Mouse (Mus musculus): ENCODE data around the gene Snrpd2. TPM values are rescaled to one million over a fixed set of nuclear protein-coding genes. Genes with fewer than 3 reads are reported as not detected.

Gene Snrpd2
- polyA plus RNA-seq (2015; fragmentation: Nextera tagmentation; extraction: Ambion mirVana), result 140 and 154 TPM in 2 replicates

DNA sequence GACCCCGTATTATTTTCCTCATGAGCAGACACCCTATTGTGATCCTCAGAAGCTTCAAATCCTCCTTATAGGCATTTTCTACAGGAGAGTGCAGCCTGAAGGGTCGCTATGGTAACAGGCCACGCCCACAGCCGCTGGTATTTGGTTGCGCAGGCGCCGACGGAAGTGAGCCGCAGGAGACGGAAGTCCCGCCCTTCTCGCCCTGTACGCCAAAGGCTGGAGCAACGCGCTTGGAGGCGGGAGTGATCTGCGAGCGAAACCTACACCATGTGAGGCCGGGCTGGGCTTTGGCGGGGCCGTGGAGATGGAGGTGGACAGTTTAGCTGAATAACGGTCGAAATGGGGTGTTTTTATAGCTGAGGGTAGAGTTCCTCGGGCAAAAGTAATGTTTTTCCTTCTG, at the start of gene Snrpd2:
TSS of gene Snrpd2 (plus strand) at position 97 of the 400 bp plus-strand sequence.
- peak within 1 kb of the TSS; percentile 82 for H3K27ac ChIP-seq
- peaks cover 22% of the 10 kb centered on the region for H3K4me1 ChIP-seq
- WGBS, result under 1% methylated on average over 24 of the region's 24 CpGs
- H3K9me3 ChIP-seq, result no peaks in the 10 kb centered on the region
- peak within 1 kb of the TSS; percentile 81 for H3K4me2 ChIP-seq
- H3K9ac ChIP-seq, result peak within 1 kb of the TSS; percentile 67
- H3K4me3 ChIP-seq, result peak within 1 kb of the TSS; percentile 75
- no peaks in the 10 kb centered on the region for H3K27me3 ChIP-seq
- peak; percentile 93 for ATAC-seq (ENCODE audit: borderline replicate concordance, extremely low read depth, low FRiP score, low TSS enrichment)
- peaks cover 28% of the 10 kb centered on the region for H3K36me3 ChIP-seq

GRCm38 (mm10) chr7:19100290-19100689, 49.2 kb upstream of the Snrpd2 start:
- peaks cover 25% of the 10 kb centered on the region for H3K4me1 ChIP-seq
- no peak overlapping the region for H3K4me3 ChIP-seq
- no peak overlapping the region for H3K27ac ChIP-seq
- peaks cover 10% of the 10 kb centered on the region for H3K36me3 ChIP-seq
- no peak overlapping the region for H3K9ac ChIP-seq
- H3K4me2 ChIP-seq, result no peak overlapping the region
- 63% methylated on average over 1 of the region's 1 CpGs for WGBS
- ATAC-seq (ENCODE audit: borderline replicate concordance, extremely low read depth, low FRiP score, low TSS enrichment), result no peak
- H3K9me3 ChIP-seq, result no peaks in the 10 kb centered on the region
- H3K27me3 ChIP-seq, result no peaks in the 10 kb centered on the region

DNA sequence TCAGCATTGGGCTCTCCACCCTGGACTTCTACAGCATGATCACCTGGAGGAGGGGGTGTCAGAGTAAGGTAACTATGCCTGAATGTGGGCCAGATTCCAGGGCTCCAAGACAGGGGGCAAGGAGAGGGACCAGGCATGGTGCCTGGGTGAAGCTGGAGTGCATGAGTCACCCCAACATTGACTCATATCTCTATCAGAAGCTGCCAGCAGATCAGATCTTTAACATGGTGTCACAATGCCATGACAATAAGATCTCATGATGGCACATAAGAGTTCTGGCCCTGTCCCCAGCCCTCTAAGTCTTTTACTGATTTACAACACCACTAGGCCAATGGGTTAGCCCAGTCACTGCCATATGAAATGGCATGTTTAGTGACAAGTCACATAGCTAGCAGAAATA, 45.8 kb upstream of the Snrpd2 start:
- no peaks in the 10 kb centered on the region; the same call in 1 of the 2 replicates for H3K36me3 ChIP-seq
- H3K4me2 ChIP-seq, result no peak overlapping the region
- no peak overlapping the region for H3K9ac ChIP-seq
- no peak overlapping the region for H3K4me3 ChIP-seq
- no peaks in the 10 kb centered on the region for H3K9me3 ChIP-seq
- no peak overlapping the region for H3K27ac ChIP-seq
- no peaks in the 10 kb centered on the region for H3K4me1 ChIP-seq
- no peaks in the 10 kb centered on the region for H3K27me3 ChIP-seq
- no peak for ATAC-seq (ENCODE audit: borderline replicate concordance, extremely low read depth, low FRiP score, low TSS enrichment)

GRCm38 (mm10) chr7:19104486-19104885, 45.0 kb upstream of the Snrpd2 start:
- no peak overlapping the region for H3K4me3 ChIP-seq
- H3K36me3 ChIP-seq, result no peaks in the 10 kb centered on the region; the same call in 1 of the 2 replicates
- no peaks in the 10 kb centered on the region for H3K9me3 ChIP-seq
- H3K4me2 ChIP-seq, result no peak overlapping the region
- H3K4me1 ChIP-seq, result no peaks in the 10 kb centered on the region
- 71% methylated on average over 2 of the region's 2 CpGs for WGBS
- H3K27me3 ChIP-seq, result no peaks in the 10 kb centered on the region
- H3K27ac ChIP-seq, result no peak overlapping the region
- ATAC-seq (ENCODE audit: borderline replicate concordance, extremely low read depth, low FRiP score, low TSS enrichment), result no peak
- no peak overlapping the region for H3K9ac ChIP-seq

DNA sequence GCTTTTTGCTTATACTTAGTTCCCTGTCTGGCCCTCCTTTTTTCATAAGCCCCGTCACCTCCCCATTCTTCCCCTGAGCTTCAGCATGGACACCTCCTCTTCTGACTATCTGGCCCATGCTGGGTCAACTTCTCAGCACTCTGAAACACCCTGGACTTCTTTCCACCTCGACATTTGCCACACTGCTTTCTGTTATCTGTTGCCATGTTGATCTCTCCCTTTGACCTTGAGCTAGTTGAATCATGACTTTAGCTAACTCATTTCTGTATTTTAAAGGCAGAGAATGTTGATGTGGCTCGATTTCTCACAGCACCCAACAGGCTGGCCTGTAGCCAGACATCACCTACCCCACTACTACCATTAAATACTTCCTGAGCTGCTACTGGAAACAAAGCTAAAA, 42.1 kb upstream of the Snrpd2 start:
- no peak overlapping the region for H3K9ac ChIP-seq
- no peak overlapping the region for H3K4me3 ChIP-seq
- ATAC-seq (ENCODE audit: borderline replicate concordance, extremely low read depth, low FRiP score, low TSS enrichment), result no peak
- no peaks in the 10 kb centered on the region for H3K9me3 ChIP-seq
- H3K36me3 ChIP-seq, result no peaks in the 10 kb centered on the region; the same call in 1 of the 2 replicates
- no peaks in the 10 kb centered on the region for H3K4me1 ChIP-seq
- no peaks in the 10 kb centered on the region for H3K27me3 ChIP-seq
- no peak overlapping the region for H3K27ac ChIP-seq
- H3K4me2 ChIP-seq, result no peak overlapping the region
- WGBS, result 35% methylated on average over 3 of the region's 3 CpGs

DNA sequence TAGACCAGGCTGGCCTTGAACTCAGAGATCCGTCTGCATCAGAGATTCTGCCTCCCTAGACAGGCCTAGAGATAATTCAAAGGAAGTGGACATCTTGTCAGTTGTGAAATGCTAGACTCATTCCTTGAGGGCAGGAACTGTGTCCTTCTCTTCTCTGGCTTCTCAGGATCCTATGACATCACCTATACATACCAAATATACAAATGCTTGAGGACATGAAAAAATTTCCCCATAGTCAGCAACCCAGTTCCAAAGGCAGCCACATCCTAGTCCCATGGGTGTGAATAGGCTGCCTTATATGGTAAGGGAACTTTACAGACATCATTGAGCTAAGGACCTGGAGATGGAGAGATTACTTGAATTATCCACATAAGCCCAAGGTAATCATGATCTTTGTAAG, 40.0 kb upstream of the Snrpd2 start:
- Histone ChIP-seq H3K9me3 (no peaks in the 10 kb centered on the region), H3K4me2 (no peak overlapping the region), H3K9ac (no peak overlapping the region), H3K4me1 (no peaks in the 10 kb centered on the region), H3K4me3 (no peak overlapping the region), H3K27ac (no peak overlapping the region), H3K36me3 (no peaks in the 10 kb centered on the region), H3K27me3 (no peaks in the 10 kb centered on the region)
- 82% methylated on average over 1 of the region's 1 CpGs for WGBS
- no peak for ATAC-seq (ENCODE audit: borderline replicate concordance, extremely low read depth, low FRiP score, low TSS enrichment)

- Histone ChIP-seq H3K4me3 (peak within 1 kb of the TSS; percentile 72), H3K9ac (no peak within 1 kb of the TSS; the same call in 1 of the 2 replicates), H3K9me3 (no peaks in the 10 kb centered on the region; the same call in 1 of the 2 replicates), H3K27ac (no peak within 1 kb of the TSS), H3K4me2 (peak within 1 kb of the TSS; percentile 52), H3K27me3 (no peaks in the 10 kb centered on the region; the same call in 1 of the 2 replicates), H3K36me3 (no peaks in the 10 kb centered on the region), H3K4me1 (peaks cover 23% of the 10 kb centered on the region)
- 17% methylated on average over 64 of the region's 64 CpGs for WGBS
- ATAC-seq (ENCODE audit: borderline replicate concordance, extremely low read depth, low FRiP score, low TSS enrichment), result peak; percentile 19; the same call in 1 of the 2 replicates
Measured at GRCm38 (mm10) chr7:19118028-19118771, 31.3 kb upstream of the Snrpd2 start, which contains the start of gene Gm4969. Gene Gm4969 (minus strand): TSS chr7:19118368.

DNA sequence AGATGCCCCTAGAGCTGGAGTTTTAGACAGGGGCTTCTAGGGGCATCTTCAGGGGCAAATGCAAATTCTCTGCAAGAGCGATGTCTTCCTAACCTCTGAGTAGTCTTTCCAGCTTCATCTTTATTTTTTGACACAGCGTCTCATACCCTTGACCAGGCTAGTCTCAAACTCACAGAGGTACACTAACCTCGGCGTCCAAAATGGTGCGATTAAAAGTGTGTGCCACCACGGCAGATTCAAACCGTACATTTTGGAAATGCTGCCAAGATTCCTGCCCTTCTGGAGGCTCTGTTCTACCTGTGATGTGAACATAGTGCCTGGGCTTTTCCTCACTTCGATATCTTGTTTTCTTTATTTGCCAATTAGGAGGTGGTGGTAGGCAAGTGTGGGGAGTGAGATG, 30.4 kb upstream of the Snrpd2 start:
- Histone ChIP-seq H3K4me2 (no peak overlapping the region), H3K4me1 (peaks cover 23% of the 10 kb centered on the region), H3K9me3 (no peaks in the 10 kb centered on the region; the same call in 1 of the 2 replicates), H3K27me3 (no peaks in the 10 kb centered on the region; the same call in 1 of the 2 replicates), H3K36me3 (no peaks in the 10 kb centered on the region), H3K4me3 (peak overlapping the region; percentile 72; the same call in 1 of the 2 replicates), H3K27ac (no peak overlapping the region), H3K9ac (no peak overlapping the region)
- ATAC-seq (ENCODE audit: borderline replicate concordance, extremely low read depth, low FRiP score, low TSS enrichment), result peak; percentile 23; the same call in 1 of the 2 replicates
- WGBS, result 94% methylated on average over 8 of the region's 8 CpGs

DNA sequence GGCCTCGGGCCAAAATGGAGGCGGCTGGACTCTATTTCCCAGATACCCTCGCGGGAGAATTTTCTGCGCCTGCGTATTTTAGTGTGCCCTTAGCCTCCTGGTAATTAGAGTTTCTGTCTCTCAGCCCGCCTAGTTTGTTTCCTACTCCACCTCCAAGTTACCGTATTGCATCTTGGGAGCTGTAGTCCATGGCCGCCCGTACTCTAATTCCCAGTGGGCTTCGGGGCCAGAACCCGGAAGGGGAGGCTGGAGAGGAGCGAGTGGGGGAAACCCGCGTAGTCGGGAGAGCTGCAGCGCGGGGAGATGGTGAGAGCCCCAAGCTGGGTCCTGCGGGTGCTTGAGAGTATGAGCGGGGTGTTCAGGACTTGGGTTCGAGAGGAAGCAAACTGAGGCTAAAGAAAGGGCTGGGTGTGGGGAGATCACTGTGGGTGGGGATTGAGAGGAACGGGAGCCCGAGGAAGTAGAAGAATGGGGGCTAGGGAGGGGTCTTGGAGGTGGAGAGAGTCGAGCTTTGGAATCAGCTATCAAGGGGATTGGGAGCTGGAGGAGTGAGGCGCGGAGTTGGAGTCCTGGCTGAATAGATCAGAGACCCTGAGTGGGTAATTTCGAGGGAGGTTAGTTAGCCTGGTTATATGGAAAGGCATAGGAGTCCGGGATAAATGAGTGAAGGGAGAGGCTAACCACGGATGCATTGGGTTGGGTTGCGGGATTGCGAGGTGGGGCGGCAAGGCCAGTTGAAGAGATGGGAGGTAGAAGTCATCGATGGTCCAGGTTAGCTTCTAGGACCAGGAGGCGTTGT, 29.7 kb upstream of the Snrpd2 start, which contains the start of gene Fbxo46:
TSS of gene Fbxo46 (plus strand) at position 229 of the 799 bp plus-strand sequence.
- Histone ChIP-seq H3K27ac (no peak within 1 kb of the TSS), H3K4me2 (peak within 1 kb of the TSS; percentile 86), H3K9me3 (no peaks in the 10 kb centered on the region; the same call in 1 of the 2 replicates), H3K4me1 (peaks cover 23% of the 10 kb centered on the region), H3K27me3 (no peaks in the 10 kb centered on the region; the same call in 1 of the 2 replicates), H3K9ac (peak within 1 kb of the TSS; percentile 73), H3K36me3 (no peaks in the 10 kb centered on the region), H3K4me3 (peak within 1 kb of the TSS; percentile 72)
- 1% methylated on average over 34 of the region's 34 CpGs for WGBS
- ATAC-seq (ENCODE audit: borderline replicate concordance, extremely low read depth, low FRiP score, low TSS enrichment), result peak; percentile 96

GRCm38 (mm10) chr7:19121686-19122085, 27.8 kb upstream of the Snrpd2 start:
- no peak overlapping the region for H3K9ac ChIP-seq
- no peaks in the 10 kb centered on the region; the same call in 1 of the 2 replicates for H3K27me3 ChIP-seq
- no peak overlapping the region for H3K4me2 ChIP-seq
- no peak for ATAC-seq (ENCODE audit: borderline replicate concordance, extremely low read depth, low FRiP score, low TSS enrichment)
- peaks cover 23% of the 10 kb centered on the region for H3K4me1 ChIP-seq
- no peak overlapping the region for H3K27ac ChIP-seq
- H3K9me3 ChIP-seq, result no peaks in the 10 kb centered on the region; the same call in 1 of the 2 replicates
- 0 out of 2 replicates have a peak, but pooled peaks cover 3% of the 10 kb centered on the region for H3K36me3 ChIP-seq
- 82% methylated on average over 4 of the region's 4 CpGs for WGBS
- no peak overlapping the region for H3K4me3 ChIP-seq

DNA sequence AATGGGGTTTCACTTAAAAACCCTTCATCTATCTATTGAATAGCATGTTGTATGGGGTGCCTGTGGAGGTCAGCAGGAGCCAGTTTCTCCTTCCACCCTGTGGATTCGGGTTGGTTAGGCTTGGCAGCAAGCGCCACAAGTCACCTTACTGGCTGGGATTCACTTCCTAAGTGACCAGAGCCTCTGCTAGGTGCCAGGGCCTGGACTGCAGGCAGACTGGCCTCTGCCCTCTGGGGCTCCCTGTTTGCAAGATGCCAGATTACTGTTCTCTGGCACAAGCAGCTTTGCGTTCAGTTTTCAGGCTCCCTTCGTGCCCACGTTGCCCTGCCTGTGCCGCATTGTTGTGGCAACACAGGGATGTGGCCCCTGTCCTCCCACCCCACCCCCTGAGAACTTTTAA, 24.8 kb upstream of the Snrpd2 start:
- Histone ChIP-seq H3K27me3 (no peaks in the 10 kb centered on the region), H3K27ac (no peak overlapping the region), H3K36me3 (0 out of 2 replicates have a peak, but pooled peaks cover 9% of the 10 kb centered on the region), H3K9me3 (no peaks in the 10 kb centered on the region), H3K4me1 (peaks cover 17% of the 10 kb centered on the region), H3K4me2 (no peak overlapping the region), H3K9ac (no peak overlapping the region), H3K4me3 (no peak overlapping the region)
- 79% methylated on average over 6 of the region's 6 CpGs for WGBS
- no peak for ATAC-seq (ENCODE audit: borderline replicate concordance, extremely low read depth, low FRiP score, low TSS enrichment)
